Mouse (Mus musculus) A20 (cell line): ENCODE measurements around the gene Rnf43.
A peak's percentile ranks its signal among the peaks of the same experiment; 100 is the strongest.

Experiments
- DNase-seq: peaks from one replicate; pipeline ENCODE4 v3.0.0-alpha.2; 2011; ENCODE audit warnings: low read depth, low spot score

The Rnf43 gene

GRCm38 (mm10) chr11:87662407-87662806, at the start of gene Rnf43:
TSS of gene Rnf43 (plus strand) at chr11:87662722.
- DNase-seq: peak; percentile 96

GRCm38 (mm10) chr11:87613972-87614371, 48.5 kb upstream of the Rnf43 start:
- DNase-seq: no peak

- no peak for DNase-seq
Observed at GRCm38 (mm10) chr11:87615551-87615950, 47.0 kb upstream of the Rnf43 start.

GRCm38 (mm10) chr11:87615952-87616351, 46.6 kb upstream of the Rnf43 start:
- DNase-seq: no peak

- no peak for DNase-seq
Observed at GRCm38 (mm10) chr11:87616790-87617474, 45.6 kb upstream of the Rnf43 start, which contains the start of gene Hsf5. TSS of gene Hsf5 (plus strand) at chr11:87617164.

GRCm38 (mm10) chr11:87617606-87618005, 44.9 kb upstream of the Rnf43 start:
- no peak for DNase-seq

- DNase-seq: no peak
Observed at GRCm38 (mm10) chr11:87623160-87623559, 39.4 kb upstream of the Rnf43 start.

- DNase-seq: peak; percentile 20
Observed at GRCm38 (mm10) chr11:87629859-87630258, 32.7 kb upstream of the Rnf43 start.

- no peak for DNase-seq
Observed at GRCm38 (mm10) chr11:87638793-87639192, 23.7 kb upstream of the Rnf43 start.

- DNase-seq: no peak
Observed at GRCm38 (mm10) chr11:87639206-87639605, 23.3 kb upstream of the Rnf43 start.

GRCm38 (mm10) chr11:87642865-87643264, 19.7 kb upstream of the Rnf43 start:
- no peak for DNase-seq

GRCm38 (mm10) chr11:87654693-87655092, 7.8 kb upstream of the Rnf43 start:
- DNase-seq: no peak

GRCm38 (mm10) chr11:87659216-87659615, 3.3 kb upstream of the Rnf43 start:
- DNase-seq: no peak

- DNase-seq: no peak
Observed at GRCm38 (mm10) chr11:87662822-87663221, 300 bp downstream of the Rnf43 start.

- no peak for DNase-seq
Observed at GRCm38 (mm10) chr11:87663948-87664347, 1.4 kb downstream of the Rnf43 start.

GRCm38 (mm10) chr11:87664521-87664920, 2.0 kb downstream of the Rnf43 start:
- peak; percentile 87 for DNase-seq

- peak; percentile 86 for DNase-seq
Observed at GRCm38 (mm10) chr11:87665224-87665623, 2.7 kb downstream of the Rnf43 start.

GRCm38 (mm10) chr11:87665658-87666057, 3.1 kb downstream of the Rnf43 start:
- no peak for DNase-seq

GRCm38 (mm10) chr11:87666256-87667035, 3.9 kb downstream of the Rnf43 start:
- DNase-seq: peak; percentile 77

GRCm38 (mm10) chr11:87667107-87668090, 4.9 kb downstream of the Rnf43 start:
- DNase-seq: peak; percentile 64

GRCm38 (mm10) chr11:87673282-87673681, 10.8 kb downstream of the Rnf43 start:
- no peak for DNase-seq

- DNase-seq: no peak
Observed at GRCm38 (mm10) chr11:87675606-87676005, 13.1 kb downstream of the Rnf43 start.
